Mouse (Mus musculus) megakaryocyte, embryonic 14.5 days (primary cell): ENCODE results near the gene Vasn.

ENCODE experiments used
- FLI1 ChIP-seq: IDR thresholded peaks from 2 replicates; pipeline ENCODE4 v1.6.1; 2012; ENCODE audit warnings: low read length, inconsistent platforms, mixed read lengths
- GATA1 ChIP-seq: IDR thresholded peaks from 3 replicates; pipeline ENCODE4 v1.6.1; 2012; ENCODE audit warnings: mixed read lengths, low read length, inconsistent platforms, borderline replicate concordance

DNA sequence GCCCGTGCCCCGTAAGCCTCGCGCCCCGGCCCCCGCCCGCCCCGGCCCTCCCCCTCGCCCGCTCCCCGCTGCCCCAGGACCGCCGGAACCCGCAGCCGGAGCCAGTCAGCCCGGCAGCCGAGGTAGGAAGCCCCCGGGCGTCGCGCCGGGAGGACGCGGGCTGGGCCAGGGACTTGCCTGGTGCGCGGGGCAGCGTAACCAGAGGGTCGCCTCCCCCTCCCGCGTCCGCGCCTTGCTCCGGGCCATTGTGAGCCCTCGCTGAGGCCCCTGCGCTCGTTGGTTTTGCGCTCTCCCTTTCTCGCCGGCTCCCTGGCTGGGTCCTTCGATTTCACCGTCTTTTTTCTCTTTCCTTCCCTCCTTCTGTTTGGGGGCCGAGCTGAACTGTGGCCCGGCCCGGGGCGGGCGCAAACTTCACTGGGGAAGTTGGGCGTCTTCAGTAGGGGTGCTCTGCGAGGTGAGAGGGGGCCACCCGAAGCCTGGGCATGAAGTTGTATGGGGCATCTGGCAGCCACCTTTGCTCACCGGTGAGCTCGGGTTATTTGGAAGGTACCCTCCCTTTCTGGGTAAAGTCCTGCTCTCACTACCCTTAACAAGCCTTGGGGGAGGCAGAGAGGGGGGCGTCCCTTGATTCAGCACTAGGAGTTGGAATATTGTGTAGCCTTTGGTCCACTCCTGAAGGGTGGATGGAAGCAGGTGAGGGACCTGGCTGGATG lies 44.8 kb upstream of the Vasn start:
- TF ChIP-seq FLI1 (no peak), GATA1 (no peak)
